Mouse (Mus musculus): ENCODE data around the gene Gm17409. TPM values are rescaled to one million over a fixed set of nuclear protein-coding genes. Genes with fewer than 3 reads are reported as not detected.

Gene Gm17409
- polyA plus RNA-seq, 1 experiment from 2014 or later, result not detected

DNA sequence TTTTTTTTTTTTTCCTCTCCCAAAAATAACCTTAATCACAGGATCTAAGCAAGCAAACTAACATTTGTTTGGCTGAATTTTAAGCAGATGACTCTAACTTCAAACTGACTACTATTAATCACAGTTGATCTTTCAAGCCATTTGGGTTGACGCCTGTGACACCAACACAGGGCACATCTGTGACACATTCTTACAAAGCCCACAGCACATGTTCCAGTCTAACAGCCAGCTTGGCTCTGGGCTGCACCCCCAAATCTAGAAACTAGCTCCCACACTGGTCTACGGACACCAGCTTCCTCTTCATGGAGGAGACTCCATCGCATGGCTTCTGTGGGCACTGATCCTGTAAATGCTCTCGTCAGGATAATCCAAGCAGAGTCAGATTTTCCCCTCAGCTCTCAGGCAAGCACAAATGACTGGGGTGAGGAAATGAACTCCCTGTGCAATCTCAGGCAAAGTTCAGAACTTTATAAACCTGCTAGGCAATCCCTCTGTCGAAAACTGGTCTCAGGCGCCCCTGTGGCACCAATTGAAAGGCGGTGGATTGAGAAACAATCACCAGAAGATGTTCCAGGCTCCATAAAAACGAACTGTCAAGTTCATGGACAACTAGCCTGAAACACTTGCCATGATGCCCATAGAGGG, 13.0 kb upstream of the Gm17409 start:
- Histone ChIP-seq H3K4me1 (no peaks in the 10 kb centered on the region; the same call in 1 of the 2 replicates), H3K9ac (no peak overlapping the region), H3K9me3 (no peaks in the 10 kb centered on the region), H3K4me3 (no peak overlapping the region), H3K4me2 (no peak overlapping the region), H3K36me3 (peaks cover 55% of the 10 kb centered on the region), H3K27me3 (no peaks in the 10 kb centered on the region), H3K27ac (no peak overlapping the region)
- no peak for ATAC-seq (ENCODE audit: insufficient number of reproducible peaks, insufficient read depth, low FRiP score, low TSS enrichment, low read depth)
- WGBS, result 94% methylated on average over 8 of the region's 8 CpGs

GRCm38 (mm10) chr2:58457488-58457865, 12.4 kb upstream of the Gm17409 start:
- Histone ChIP-seq H3K4me1 (no peaks in the 10 kb centered on the region), H3K27ac (no peak overlapping the region), H3K9me3 (no peaks in the 10 kb centered on the region), H3K36me3 (peaks cover 60% of the 10 kb centered on the region), H3K27me3 (no peaks in the 10 kb centered on the region), H3K4me2 (no peak overlapping the region), H3K4me3 (no peak overlapping the region), H3K9ac (no peak overlapping the region)
- no peak for ATAC-seq (ENCODE audit: insufficient number of reproducible peaks, insufficient read depth, low FRiP score, low TSS enrichment, low read depth)
- WGBS, result 93% methylated on average over 5 of the region's 5 CpGs

- Histone ChIP-seq H3K27me3 (no peaks in the 10 kb centered on the region), H3K9me3 (no peaks in the 10 kb centered on the region), H3K4me2 (no peak overlapping the region), H3K27ac (no peak overlapping the region), H3K4me3 (no peak overlapping the region), H3K36me3 (peaks cover 69% of the 10 kb centered on the region), H3K9ac (no peak overlapping the region), H3K4me1 (no peaks in the 10 kb centered on the region)
- 86% methylated on average over 14 of the region's 14 CpGs for WGBS
- ATAC-seq (ENCODE audit: insufficient number of reproducible peaks, insufficient read depth, low FRiP score, low TSS enrichment, low read depth), result no peak
Observed at GRCm38 (mm10) chr2:58458820-58459371, 11.0 kb upstream of the Gm17409 start.

DNA sequence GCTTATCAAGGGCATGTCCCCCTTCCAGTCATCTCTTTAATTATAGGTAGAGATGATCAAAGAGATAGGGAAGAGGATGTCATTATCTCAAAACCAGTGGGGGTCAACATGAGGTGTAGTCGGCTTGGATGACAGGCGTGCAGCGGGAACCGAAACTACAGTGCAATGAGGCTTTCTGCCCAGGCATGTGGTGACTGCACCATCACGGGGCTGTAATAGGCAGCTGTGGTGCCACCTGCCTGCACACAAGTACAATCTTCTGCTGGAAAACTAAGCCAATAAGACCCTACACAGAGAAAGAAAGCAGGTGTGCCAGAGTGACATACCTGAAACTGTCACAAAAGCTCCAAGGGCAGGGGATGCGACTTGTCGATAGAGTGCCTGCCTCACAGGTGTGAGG, 374 bp downstream of the Gm17409 start:
- no peak for ATAC-seq (ENCODE audit: insufficient number of reproducible peaks, insufficient read depth, low FRiP score, low TSS enrichment, low read depth)
- H3K27me3 ChIP-seq, result no peaks in the 10 kb centered on the region
- H3K36me3 ChIP-seq, result peaks cover 85% of the 10 kb centered on the region
- no peak overlapping the region for H3K4me3 ChIP-seq
- WGBS, result 92% methylated on average over 7 of the region's 7 CpGs
- no peak overlapping the region for H3K9ac ChIP-seq
- H3K27ac ChIP-seq, result no peak overlapping the region
- H3K4me2 ChIP-seq, result no peak overlapping the region
- H3K4me1 ChIP-seq, result no peaks in the 10 kb centered on the region
- H3K9me3 ChIP-seq, result peaks cover 4% of the 10 kb centered on the region; the same call in 1 of the 2 replicates

DNA sequence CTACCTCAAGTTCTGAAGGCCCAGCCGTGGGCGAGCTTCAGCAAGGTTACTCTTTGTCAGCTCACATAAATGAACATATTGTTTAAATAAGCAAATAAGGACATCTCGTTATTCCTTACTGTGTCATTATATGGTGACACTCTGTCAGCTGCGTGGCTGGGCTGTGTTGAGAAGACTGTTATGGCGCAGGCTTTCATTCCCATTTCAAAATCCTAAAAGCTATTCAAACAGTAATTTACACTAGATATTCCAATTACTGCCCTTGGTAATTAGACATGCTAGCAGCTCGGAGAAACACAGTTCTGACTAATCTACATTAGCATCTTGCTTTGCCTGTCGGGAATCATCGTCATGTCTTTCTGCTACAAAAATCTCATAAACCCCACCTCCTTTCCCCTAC, 5.7 kb downstream of the Gm17409 start:
- Histone ChIP-seq H3K27ac (no peak overlapping the region), H3K4me3 (no peak overlapping the region), H3K36me3 (peaks cover 56% of the 10 kb centered on the region), H3K4me2 (no peak overlapping the region), H3K9ac (no peak overlapping the region), H3K9me3 (no peaks in the 10 kb centered on the region), H3K4me1 (0 out of 2 replicates have a peak, but pooled peaks cover 3% of the 10 kb centered on the region), H3K27me3 (no peaks in the 10 kb centered on the region)
- WGBS, result 84% methylated on average over 8 of the region's 8 CpGs
- no peak for ATAC-seq (ENCODE audit: insufficient number of reproducible peaks, insufficient read depth, low FRiP score, low TSS enrichment, low read depth)

GRCm38 (mm10) chr2:58476956-58477715, 7.2 kb downstream of the Gm17409 start:
- Histone ChIP-seq H3K27ac (no peak overlapping the region), H3K9ac (no peak overlapping the region), H3K27me3 (no peaks in the 10 kb centered on the region), H3K4me1 (0 out of 2 replicates have a peak, but pooled peaks cover 7% of the 10 kb centered on the region), H3K4me3 (no peak overlapping the region), H3K36me3 (peaks cover 44% of the 10 kb centered on the region), H3K4me2 (no peak overlapping the region), H3K9me3 (no peaks in the 10 kb centered on the region)
- no peak for ATAC-seq (ENCODE audit: insufficient number of reproducible peaks, insufficient read depth, low FRiP score, low TSS enrichment, low read depth)
- WGBS, result 65% methylated on average over 12 of the region's 12 CpGs

- ATAC-seq (ENCODE audit: insufficient number of reproducible peaks, insufficient read depth, low FRiP score, low TSS enrichment, low read depth), result no peak
- WGBS, result 92% methylated on average over 4 of the region's 4 CpGs
- H3K4me1 ChIP-seq, result 0 out of 2 replicates have a peak, but pooled peaks cover 7% of the 10 kb centered on the region
- no peaks in the 10 kb centered on the region for H3K27me3 ChIP-seq
- no peak overlapping the region for H3K4me2 ChIP-seq
- H3K27ac ChIP-seq, result no peak overlapping the region
- H3K9me3 ChIP-seq, result no peaks in the 10 kb centered on the region
- H3K36me3 ChIP-seq, result peaks cover 34% of the 10 kb centered on the region
- H3K9ac ChIP-seq, result no peak overlapping the region
- H3K4me3 ChIP-seq, result no peak overlapping the region
Observed at GRCm38 (mm10) chr2:58478144-58478543, 8.2 kb downstream of the Gm17409 start.

- Histone ChIP-seq H3K27ac (no peak overlapping the region), H3K4me3 (no peak overlapping the region), H3K36me3 (peaks cover 23% of the 10 kb centered on the region), H3K27me3 (no peaks in the 10 kb centered on the region), H3K9me3 (no peaks in the 10 kb centered on the region), H3K4me2 (no peak overlapping the region), H3K9ac (no peak overlapping the region), H3K4me1 (peaks cover 13% of the 10 kb centered on the region)
- ATAC-seq (ENCODE audit: insufficient number of reproducible peaks, insufficient read depth, low FRiP score, low TSS enrichment, low read depth), result no peak
- WGBS, result 92% methylated on average over 10 of the region's 10 CpGs
Observed at GRCm38 (mm10) chr2:58479536-58479935, 9.6 kb downstream of the Gm17409 start.

GRCm38 (mm10) chr2:58480764-58481163, 10.8 kb downstream of the Gm17409 start:
- 69% methylated on average over 6 of the region's 6 CpGs for WGBS
- Histone ChIP-seq H3K27me3 (no peaks in the 10 kb centered on the region), H3K4me3 (no peak overlapping the region), H3K9ac (no peak overlapping the region), H3K9me3 (no peaks in the 10 kb centered on the region), H3K36me3 (peaks cover 16% of the 10 kb centered on the region), H3K4me2 (no peak overlapping the region), H3K4me1 (peaks cover 23% of the 10 kb centered on the region), H3K27ac (no peak overlapping the region)
- no peak for ATAC-seq (ENCODE audit: insufficient number of reproducible peaks, insufficient read depth, low FRiP score, low TSS enrichment, low read depth)

GRCm38 (mm10) chr2:58481450-58482100, 11.7 kb downstream of the Gm17409 start:
- WGBS, result 67% methylated on average over 9 of the region's 9 CpGs
- Histone ChIP-seq H3K36me3 (peaks cover 13% of the 10 kb centered on the region), H3K9me3 (no peaks in the 10 kb centered on the region), H3K4me1 (peaks cover 27% of the 10 kb centered on the region), H3K27me3 (no peaks in the 10 kb centered on the region), H3K4me2 (no peak overlapping the region), H3K9ac (no peak overlapping the region), H3K27ac (no peak overlapping the region), H3K4me3 (no peak overlapping the region)
- no peak for ATAC-seq (ENCODE audit: insufficient number of reproducible peaks, insufficient read depth, low FRiP score, low TSS enrichment, low read depth)

DNA sequence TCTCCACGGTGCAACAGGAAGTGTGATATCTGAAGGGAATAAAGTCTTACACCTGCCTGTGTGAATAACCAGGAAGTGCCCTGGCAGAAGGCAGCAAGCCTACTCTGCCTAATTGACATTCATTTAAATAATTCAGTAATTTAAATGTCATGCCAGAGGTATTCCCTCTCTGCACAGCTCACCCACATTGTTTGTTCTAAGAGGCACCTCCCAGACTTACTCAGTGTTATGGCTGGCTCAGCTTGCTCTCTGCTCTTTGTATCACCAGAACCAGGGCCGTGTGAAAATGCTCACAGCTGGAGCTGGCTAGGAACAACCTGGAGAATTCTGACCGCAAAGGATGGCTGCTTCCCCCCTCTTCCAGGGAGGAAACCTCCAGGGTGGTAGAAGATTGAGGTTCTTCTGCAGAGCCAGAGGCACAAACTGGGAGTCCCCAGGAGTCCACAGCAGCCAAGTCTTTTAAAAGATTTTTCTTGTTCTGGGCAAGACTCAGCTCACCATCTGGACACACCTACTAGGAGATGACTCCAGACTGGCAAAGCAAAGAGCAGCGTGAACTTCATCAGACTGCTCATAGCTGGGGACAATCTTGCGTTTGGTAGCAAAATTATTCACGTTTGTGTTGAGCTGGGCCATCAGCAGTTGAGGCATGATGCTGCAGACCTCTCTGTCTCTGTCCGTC, 14.5 kb downstream of the Gm17409 start:
- H3K4me2 ChIP-seq, result no peak overlapping the region
- H3K36me3 ChIP-seq, result peaks cover 5% of the 10 kb centered on the region
- no peaks in the 10 kb centered on the region for H3K27me3 ChIP-seq
- WGBS, result 68% methylated on average over 7 of the region's 7 CpGs
- ATAC-seq (ENCODE audit: insufficient number of reproducible peaks, insufficient read depth, low FRiP score, low TSS enrichment, low read depth), result no peak
- H3K4me3 ChIP-seq, result no peak overlapping the region
- H3K9ac ChIP-seq, result no peak overlapping the region
- peaks cover 39% of the 10 kb centered on the region for H3K4me1 ChIP-seq
- H3K9me3 ChIP-seq, result no peaks in the 10 kb centered on the region
- no peak overlapping the region for H3K27ac ChIP-seq
